Mouse (Mus musculus) small intestine, adult 2 months (tissue): ENCODE data around the gene Crip1.

Experiments used
- CTCF ChIP-seq: fragments of 200-500 bp; IDR thresholded peaks from 2 replicates; pipeline ENCODE4 v1.5.1; 2012; ENCODE audit warnings: low read depth, mild to moderate bottlenecking, control low read depth, inconsistent platforms, low read length, moderate library complexity, mixed read lengths; ENCODE audit not compliant: insufficient replicate concordance, insufficient read length; ENCODE audit errors: extremely low read depth
- POLR2A ChIP-seq: fragments of 200-500 bp; IDR thresholded peaks from 2 replicates; pipeline ENCODE4 v1.6.1; 2012; ENCODE audit warnings: low read depth, mild to moderate bottlenecking, control low read depth, inconsistent platforms, low read length, moderate library complexity

GRCm38 (mm10) chr12:113201301-113201700, 55.2 kb downstream of the Crip1 start:
- TF ChIP-seq CTCF (no peak), POLR2A (no peak)
